Mouse (Mus musculus) ES-E14 (cell line): Measurements from ENCODE around the gene Gm42417. TPM values are rescaled to one million over a fixed set of nuclear protein-coding genes. Genes with fewer than 3 reads are reported as not detected.
A peak's percentile ranks its signal among the peaks of the same experiment; 100 is the strongest.

Source experiments
- DNase-seq: peaks from one replicate; pipeline ENCODE4 v3.0.0-alpha.2; 2013; ENCODE audit warnings: low read depth, low spot score
- H3K27ac ChIP-seq: 2 replicates; pipeline ENCODE4 v1.5.1; 2012; ENCODE audit warnings: low read depth, mild to moderate bottlenecking, low read length, moderate library complexity, mixed read lengths; ENCODE audit not compliant: poor library complexity, insufficient read depth, severe bottlenecking
- H3K36me3 ChIP-seq: 2 replicates; pipeline ENCODE4 v1.6.1; 2012; ENCODE audit warnings: mild to moderate bottlenecking, low read length, moderate library complexity, mixed read lengths; ENCODE audit not compliant: control insufficient read depth, poor library complexity, insufficient read depth, severe bottlenecking
- H3K4me1 ChIP-seq, 2 experiments: fragments of 150-350 bp in 1 of 2; sonication (generic) in 1 of 2; 2 replicates each; pipeline ENCODE4 v1.6.1; 2012; ENCODE audit warnings: low read length in 2 of 2, mild to moderate bottlenecking in 1 of 2, mixed read lengths in 1 of 2; ENCODE audit not compliant: control insufficient read depth in 2 of 2, insufficient read depth in 2 of 2, poor library complexity in 1 of 2
- H3K4me3 ChIP-seq, 2 experiments: fragments of 150-350 bp in 1 of 2; sonication (generic) in 1 of 2; 2 replicates each; pipeline ENCODE4 v1.5.1; 2012; ENCODE audit warnings: low read length in 2 of 2, low read depth in 1 of 2, mild to moderate bottlenecking in 1 of 2, mixed read lengths in 1 of 2; ENCODE audit not compliant: insufficient read depth in 1 of 2, poor library complexity in 1 of 2, severe bottlenecking in 1 of 2
- H3K9ac ChIP-seq: 2 replicates; pipeline ENCODE4 v1.6.1; 2012; ENCODE audit warnings: low read depth, mild to moderate bottlenecking, low read length, mixed read lengths; ENCODE audit not compliant: poor library complexity, insufficient read depth, severe bottlenecking
- H3K9me3 ChIP-seq: fragments of 150-350 bp; sonication (generic); 2 replicates; pipeline ENCODE4 v1.6.1; 2012; ENCODE audit warnings: low read depth, mild to moderate bottlenecking, low read length; ENCODE audit not compliant: control insufficient read depth, insufficient read depth
- CHD2 ChIP-seq: IDR thresholded peaks from 2 replicates; pipeline ENCODE4 v1.6.1; 2014; ENCODE audit warnings: mild to moderate bottlenecking, low read depth, low read length, inconsistent platforms
- HCFC1 ChIP-seq: IDR thresholded peaks from 2 replicates; pipeline ENCODE4 v1.6.1; 2012; ENCODE audit warnings: low read length, inconsistent platforms, borderline replicate concordance; ENCODE audit not compliant: insufficient read depth
- MAFK ChIP-seq: IDR thresholded peaks from 2 replicates; pipeline ENCODE4 v1.6.1; 2014; ENCODE audit warnings: mild to moderate bottlenecking, low read depth, low read length, inconsistent platforms; ENCODE audit not compliant: insufficient read depth
- ZC3H11A ChIP-seq: IDR thresholded peaks from 2 replicates; pipeline ENCODE4 v1.6.1; 2012; ENCODE audit warnings: low read depth, mild to moderate bottlenecking, inconsistent platforms, low read length, borderline replicate concordance
- ZNF384 ChIP-seq: IDR thresholded peaks from 2 replicates; pipeline ENCODE4 v1.6.1; 2012; ENCODE audit warnings: low read depth, low read length, inconsistent platforms
- in situ Hi-C, 2 experiments: fragments of 600-800 bp; cut with MboI; formaldehyde crosslinking; loops; one replicate each; pipeline ENCODE4 v1.15.1; 2025; ENCODE audit warnings: low sequenced_read_pairs in 2 of 2, inconsistent platforms in 1 of 2; ENCODE audit not compliant: unreplicated experiment in 2 of 2
- total RNA-seq: library from RNA; depleted of rRNA; stranded (reverse); fragments of 300-350 nt; gene quantifications from 2 replicates; pipeline ENCODE4 v1.2.3, GENCODE M21; 2012

The Gm42417 gene
- total RNA-seq, 1 experiment, result not detected

DNA sequence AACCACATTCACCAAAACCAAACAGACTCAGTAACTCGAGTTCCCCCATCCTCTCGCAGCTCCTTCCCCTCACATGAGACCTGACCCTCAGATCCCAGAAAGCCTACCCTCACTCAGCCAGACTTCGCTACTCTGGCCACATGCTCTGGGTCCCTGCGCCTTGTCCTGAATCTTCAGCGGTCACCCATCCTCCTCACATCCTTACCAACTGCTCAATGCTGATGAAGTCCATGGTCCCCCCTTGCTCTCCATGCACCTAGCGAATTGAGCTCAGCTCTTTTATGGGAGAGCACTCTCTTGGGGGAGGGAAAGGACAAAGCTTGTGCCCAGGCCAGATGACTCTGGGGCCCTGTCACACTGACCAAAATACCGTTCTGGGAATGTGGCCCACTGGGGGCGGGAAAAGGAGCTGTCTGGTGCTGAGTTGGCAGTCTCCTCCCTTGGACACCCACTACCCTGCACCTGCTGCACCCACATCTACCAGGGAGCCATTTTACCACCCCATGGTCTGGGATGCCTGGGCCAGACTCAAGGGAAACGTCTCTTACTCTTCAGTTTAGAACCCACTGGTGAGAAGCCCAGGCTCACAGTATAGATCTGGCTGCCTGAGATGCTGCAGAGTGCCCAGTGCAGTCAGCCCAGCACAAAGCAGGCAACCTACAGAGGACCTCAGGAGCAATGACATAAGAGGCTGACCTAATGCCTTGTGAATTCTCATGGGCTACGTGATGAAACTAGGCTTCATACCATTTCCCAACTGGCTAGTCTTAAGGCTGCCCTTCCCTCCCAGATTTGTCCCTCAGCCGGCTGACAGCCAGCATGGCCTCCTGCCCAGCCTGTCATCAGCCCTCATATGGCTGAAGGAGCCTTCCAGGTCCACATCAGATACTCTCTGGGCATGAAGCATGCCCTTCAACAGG, 3.5 kb downstream of the Gm42417 start:
- TF ChIP-seq ZNF384 (no peak), CHD2 (no peak), ZC3H11A (no peak), MAFK (no peak), HCFC1 (no peak)
- DNase-seq, result no peak
- H3K9me3 ChIP-seq, result no peaks in the 10 kb centered on the region
- in situ Hi-C loops, result no loop called here
- H3K4me3 ChIP-seq, result no peak overlapping the region
- peaks cover 2 to 7% of the 10 kb centered on the region in 2 experiments; a peak in 2 of 4 replicates for H3K4me1 ChIP-seq
- no peak overlapping the region for H3K9ac ChIP-seq
- no peak overlapping the region for H3K27ac ChIP-seq
- peaks cover 3% of the 10 kb centered on the region; the same call in 1 of the 2 replicates for H3K36me3 ChIP-seq

DNA sequence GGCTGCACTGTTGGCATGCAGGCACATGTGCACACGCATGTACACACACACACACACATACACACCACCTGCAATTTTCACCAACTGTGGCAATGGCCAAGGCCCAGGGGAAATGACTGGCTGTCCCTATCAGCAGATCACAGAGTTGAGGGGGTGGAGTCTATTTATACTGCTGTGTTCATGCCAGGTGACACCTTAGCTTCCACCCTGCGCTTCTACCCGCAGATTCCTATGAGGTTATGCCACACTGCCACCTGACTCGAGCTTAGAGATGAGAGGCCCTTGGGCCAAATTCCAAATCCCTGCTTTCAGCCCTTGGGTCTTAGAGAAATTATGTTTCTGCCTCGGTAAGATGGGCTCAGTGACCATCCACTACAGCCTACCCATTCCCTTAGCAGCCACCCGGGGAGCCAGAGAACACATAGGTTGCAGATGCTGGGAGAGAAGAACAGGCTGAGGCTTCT, 4.6 kb downstream of the Gm42417 start:
- Histone ChIP-seq H3K9ac (no peak overlapping the region), H3K4me3 (no peak overlapping the region), H3K4me1 (peaks cover 2 to 7% of the 10 kb centered on the region in 2 experiments; a peak in 2 of 4 replicates), H3K36me3 (peaks cover 3% of the 10 kb centered on the region; the same call in 1 of the 2 replicates), H3K27ac (no peak overlapping the region), H3K9me3 (no peaks in the 10 kb centered on the region)
- in situ Hi-C loops, result no loop called here
- TF ChIP-seq ZC3H11A, result no peak
- TF ChIP-seq CHD2, result no peak
- no peak for TF ChIP-seq ZNF384
- TF ChIP-seq HCFC1, result no peak
- TF ChIP-seq MAFK, result no peak
- no peak for DNase-seq

DNA sequence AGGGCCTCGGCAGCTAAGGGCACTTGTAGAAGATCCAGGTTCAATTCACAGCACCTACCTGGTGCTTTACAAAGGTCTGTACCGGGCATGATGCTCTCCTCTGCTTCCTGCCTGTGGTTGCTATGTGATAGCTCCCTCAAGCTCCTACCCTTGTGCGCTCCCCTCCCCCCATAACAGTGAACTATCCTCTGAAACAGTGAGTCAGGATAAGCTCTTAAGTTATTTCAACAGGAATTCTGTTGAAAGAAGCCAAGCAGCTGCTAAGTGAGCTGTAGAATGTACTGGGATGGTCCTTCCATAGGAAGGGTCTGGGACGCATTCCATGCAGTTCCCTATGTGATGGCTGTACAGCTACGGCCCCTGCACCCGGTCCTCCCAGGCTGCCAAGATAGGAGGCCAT, 5.7 kb downstream of the Gm42417 start:
- Histone ChIP-seq H3K9me3 (no peaks in the 10 kb centered on the region), H3K4me1 (peaks cover 2 to 5% of the 10 kb centered on the region in 2 experiments; a peak in 2 of 4 replicates), H3K27ac (no peak overlapping the region), H3K36me3 (no peaks in the 10 kb centered on the region), H3K4me3 (no peak overlapping the region), H3K9ac (no peak overlapping the region)
- in situ Hi-C loops, result no loop called here
- no peak for DNase-seq
- TF ChIP-seq CHD2 (no peak), MAFK (no peak), ZC3H11A (no peak), HCFC1 (no peak), ZNF384 (no peak)

DNA sequence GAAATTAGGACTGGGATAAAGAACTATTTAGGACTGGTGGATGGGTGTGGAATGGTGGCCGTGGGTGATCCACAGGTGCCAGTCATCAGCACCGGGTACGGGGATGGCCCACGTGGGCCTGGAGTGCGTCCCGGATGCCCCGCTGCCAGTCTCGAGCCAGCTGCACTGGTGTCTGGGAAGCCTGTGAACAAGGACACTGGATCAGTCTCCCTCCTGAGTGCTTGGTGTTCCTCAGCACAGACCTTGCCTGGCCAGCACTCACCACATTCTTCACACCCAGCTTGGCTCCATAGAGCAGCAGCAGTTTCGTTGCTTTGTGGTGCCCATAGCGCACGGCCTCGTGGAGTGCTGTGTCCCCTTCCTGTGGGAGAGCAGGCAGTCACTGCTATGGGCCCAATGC, 7.8 kb downstream of the Gm42417 start:
- peaks cover 2 to 5% of the 10 kb centered on the region in 2 experiments; a peak in 2 of 4 replicates for H3K4me1 ChIP-seq
- peak overlapping the region in 1 of 2 experiments; percentile 35; a peak in 2 of 4 replicates for H3K4me3 ChIP-seq
- in situ Hi-C loops, result no loop called here
- H3K27ac ChIP-seq, result no peak overlapping the region
- TF ChIP-seq MAFK (no peak), CHD2 (no peak), ZC3H11A (no peak), ZNF384 (no peak), HCFC1 (no peak)
- no peaks in the 10 kb centered on the region for H3K36me3 ChIP-seq
- H3K9ac ChIP-seq, result no peak overlapping the region
- H3K9me3 ChIP-seq, result no peaks in the 10 kb centered on the region
- DNase-seq, result no peak
